Mouse (Mus musculus) forebrain, embryonic 16.5 days (tissue): Measurements from ENCODE around the gene Gatm. TPM values are rescaled to one million over a fixed set of nuclear protein-coding genes. Genes with fewer than 3 reads are reported as not detected.

Experiments
- ATAC-seq: fragments of 200-750 bp; cut with Nextera tagmentation; 2 replicates; pipeline ENCODE4 v1.8.0; 2017; ENCODE audit warnings: mild to moderate bottlenecking, moderate library complexity
- H3K27ac ChIP-seq: fragments of 300-500 bp; sonication (generic); 2 replicates; pipeline ENCODE4 v1.5.1; 2014; ENCODE audit warnings: low read length, control low read depth
- H3K27me3 ChIP-seq: fragments of 300-500 bp; sonication (generic); replicated peaks from 2 replicates; pipeline ENCODE4 v1.6.1; 2014; ENCODE audit warnings: low read length; ENCODE audit not compliant: control insufficient read depth, insufficient read depth
- H3K36me3 ChIP-seq: fragments of 300-500 bp; sonication (generic); 2 replicates; pipeline ENCODE4 v1.6.1; 2014; ENCODE audit not compliant: control insufficient read depth, insufficient read depth
- H3K4me1 ChIP-seq: fragments of 300-500 bp; sonication (generic); replicated peaks from 2 replicates; pipeline ENCODE4 v1.6.1; 2014; ENCODE audit warnings: low read length; ENCODE audit not compliant: control insufficient read depth, insufficient read depth
- H3K4me2 ChIP-seq: fragments of 300-500 bp; sonication (generic); 2 replicates; pipeline ENCODE4 v1.6.1; 2014; ENCODE audit warnings: mild to moderate bottlenecking, low read length, control low read depth
- H3K4me3 ChIP-seq: fragments of 300-500 bp; sonication (generic); replicated peaks from 2 replicates; pipeline ENCODE4 v1.5.1; 2014; ENCODE audit warnings: mild to moderate bottlenecking, low read length, control low read depth
- H3K9ac ChIP-seq: fragments of 300-500 bp; sonication (generic); replicated peaks from 2 replicates; pipeline ENCODE4 v1.6.1; 2014; ENCODE audit warnings: low read depth, low read length, control low read depth
- H3K9me3 ChIP-seq: fragments of 300-500 bp; sonication (generic); 2 replicates; pipeline ENCODE4 v1.6.1; 2016; ENCODE audit warnings: low read length; ENCODE audit not compliant: control insufficient read depth
- WGBS: fragments of 180-500 bp; shearing (Covaris S2); extraction: QIAGEN DNeasy Blood & Tissue Kit; methylation state at CpG from one replicate; pipeline ENCODE4 v1.1.7; 2014; 5-methylcytosine and 5-hydroxymethylcytosine counted together
- polyA plus RNA-seq: library from polyadenylated mRNA; unstranded; fragments of >200 nt; fragmentation: Nextera tagmentation; extraction: Ambion mirVana; gene quantifications from 2 replicates; pipeline ENCODE4 v1.2.1, GENCODE M21; 2015

Gene Gatm
- polyA plus RNA-seq, 1 experiment from 2014 or later, result 30.6 TPM

- ATAC-seq, result no peak
- Histone ChIP-seq H3K27ac (no peak overlapping the region), H3K9ac (no peak overlapping the region), H3K27me3 (no peaks in the 10 kb centered on the region), H3K4me2 (no peak overlapping the region), H3K4me1 (no peaks in the 10 kb centered on the region), H3K36me3 (no peaks in the 10 kb centered on the region), H3K9me3 (no peaks in the 10 kb centered on the region), H3K4me3 (no peak overlapping the region)
- WGBS, result 49% methylated on average over 4 of the region's 4 CpGs
Observed at GRCm38 (mm10) chr2:122618719-122619118, 7.6 kb upstream of the Gatm start.

GRCm38 (mm10) chr2:122617792-122618191 lies 6.7 kb upstream of the Gatm start:
- Histone ChIP-seq H3K4me3 (no peak overlapping the region), H3K27ac (no peak overlapping the region)

GRCm38 (mm10) chr2:122616237-122616636 lies 5.1 kb upstream of the Gatm start:
- no peak overlapping the region for H3K27ac ChIP-seq
- no peak overlapping the region for H3K4me2 ChIP-seq
- H3K9ac ChIP-seq, result no peak overlapping the region
- no peak overlapping the region for H3K4me3 ChIP-seq
- H3K9me3 ChIP-seq, result no peaks in the 10 kb centered on the region
- ATAC-seq, result no peak
- H3K36me3 ChIP-seq, result no peaks in the 10 kb centered on the region
- WGBS, result 72% methylated on average over 6 of the region's 6 CpGs
- no peaks in the 10 kb centered on the region for H3K27me3 ChIP-seq
- H3K4me1 ChIP-seq, result peaks cover 3% of the 10 kb centered on the region

More at GRCm38 (mm10) chr2:122617792-122618191, 6.7 kb upstream of the Gatm start:
- ATAC-seq, result no peak
- Histone ChIP-seq H3K4me2 (no peak overlapping the region), H3K36me3 (no peaks in the 10 kb centered on the region), H3K9ac (no peak overlapping the region), H3K27me3 (no peaks in the 10 kb centered on the region), H3K9me3 (no peaks in the 10 kb centered on the region), H3K4me1 (no peaks in the 10 kb centered on the region)
- 90% methylated on average over 6 of the region's 6 CpGs for WGBS

GRCm38 (mm10) chr2:122611654-122611973 lies 511 bp upstream of the Gatm start:
- peaks cover 6% of the 10 kb centered on the region for H3K4me1 ChIP-seq
- no peak for ATAC-seq
- 87% methylated on average over 4 of the region's 4 CpGs for WGBS
- peak overlapping the region; percentile 85 for H3K9ac ChIP-seq
- H3K9me3 ChIP-seq, result no peaks in the 10 kb centered on the region
- peak overlapping the region; percentile 93 for H3K4me2 ChIP-seq
- H3K27ac ChIP-seq, result no peak overlapping the region
- H3K36me3 ChIP-seq, result no peaks in the 10 kb centered on the region
- H3K27me3 ChIP-seq, result no peaks in the 10 kb centered on the region
- peak overlapping the region; percentile 72 for H3K4me3 ChIP-seq

- H3K27me3 ChIP-seq, result no peaks in the 10 kb centered on the region
- no peak overlapping the region for H3K27ac ChIP-seq
- H3K4me1 ChIP-seq, result peaks cover 6% of the 10 kb centered on the region
- no peak for ATAC-seq
- H3K9ac ChIP-seq, result no peak overlapping the region
- WGBS, result 76% methylated on average over 9 of the region's 9 CpGs
- no peak overlapping the region for H3K4me2 ChIP-seq
- H3K36me3 ChIP-seq, result no peaks in the 10 kb centered on the region
- H3K9me3 ChIP-seq, result no peaks in the 10 kb centered on the region
- H3K4me3 ChIP-seq, result no peak overlapping the region
Observed at GRCm38 (mm10) chr2:122608820-122609219, 2.3 kb downstream of the Gatm start.

GRCm38 (mm10) chr2:122605829-122606228 lies 5.3 kb downstream of the Gatm start:
- Histone ChIP-seq H3K27ac (no peak overlapping the region), H3K4me1 (0 out of 2 replicates have a peak, but pooled peaks cover 2% of the 10 kb centered on the region), H3K9me3 (no peaks in the 10 kb centered on the region), H3K4me3 (no peak overlapping the region), H3K27me3 (no peaks in the 10 kb centered on the region), H3K36me3 (no peaks in the 10 kb centered on the region), H3K9ac (no peak overlapping the region), H3K4me2 (no peak overlapping the region)
- WGBS, result 75% methylated on average over 5 of the region's 5 CpGs
- no peak for ATAC-seq

- 74% methylated on average over 2 of the region's 2 CpGs for WGBS
- ATAC-seq, result no peak
- Histone ChIP-seq H3K9me3 (no peaks in the 10 kb centered on the region), H3K9ac (no peak overlapping the region), H3K27ac (no peak overlapping the region), H3K4me2 (no peak overlapping the region), H3K4me3 (no peak overlapping the region), H3K4me1 (no peaks in the 10 kb centered on the region), H3K27me3 (no peaks in the 10 kb centered on the region), H3K36me3 (no peaks in the 10 kb centered on the region)
Observed at GRCm38 (mm10) chr2:122601354-122601753, 9.7 kb downstream of the Gatm start.

- no peak overlapping the region for H3K27ac ChIP-seq
- H3K27me3 ChIP-seq, result no peaks in the 10 kb centered on the region
Observed at GRCm38 (mm10) chr2:122599736-122600135, 11.4 kb downstream of the Gatm start.

GRCm38 (mm10) chr2:122595461-122595860 lies 15.6 kb downstream of the Gatm start:
- no peak overlapping the region for H3K9ac ChIP-seq
- H3K4me1 ChIP-seq, result no peaks in the 10 kb centered on the region
- H3K4me3 ChIP-seq, result no peak overlapping the region
- no peak for ATAC-seq
- WGBS, result 93% methylated on average over 16 of the region's 16 CpGs
- no peak overlapping the region for H3K4me2 ChIP-seq
- H3K27me3 ChIP-seq, result no peaks in the 10 kb centered on the region
- H3K36me3 ChIP-seq, result no peaks in the 10 kb centered on the region
- H3K27ac ChIP-seq, result no peak overlapping the region
- no peaks in the 10 kb centered on the region for H3K9me3 ChIP-seq

More at GRCm38 (mm10) chr2:122599736-122600135, 11.4 kb downstream of the Gatm start:
- no peak overlapping the region for H3K4me3 ChIP-seq
- WGBS, result 87% methylated on average over 2 of the region's 2 CpGs
- H3K4me2 ChIP-seq, result no peak overlapping the region
- ATAC-seq, result no peak
- H3K9me3 ChIP-seq, result no peaks in the 10 kb centered on the region
- H3K36me3 ChIP-seq, result no peaks in the 10 kb centered on the region
- no peak overlapping the region for H3K9ac ChIP-seq
- H3K4me1 ChIP-seq, result no peaks in the 10 kb centered on the region

- no peaks in the 10 kb centered on the region for H3K36me3 ChIP-seq
- H3K27me3 ChIP-seq, result no peaks in the 10 kb centered on the region
- H3K9ac ChIP-seq, result no peak overlapping the region
- H3K4me2 ChIP-seq, result no peak overlapping the region
- ATAC-seq, result no peak
- H3K4me1 ChIP-seq, result 0 out of 2 replicates have a peak, but pooled peaks cover 4% of the 10 kb centered on the region
- H3K27ac ChIP-seq, result no peak overlapping the region
- H3K9me3 ChIP-seq, result no peaks in the 10 kb centered on the region
- 74% methylated on average over 2 of the region's 2 CpGs for WGBS
- H3K4me3 ChIP-seq, result no peak overlapping the region
Observed at GRCm38 (mm10) chr2:122591213-122591612, 19.9 kb downstream of the Gatm start.
